Mouse (Mus musculus) brain, embryonic 14.5 days (tissue): ENCODE results near the gene Fam234a.

Experiments
- CTCF ChIP-seq: fragments of 200-500 bp; IDR thresholded peaks from 2 replicates; pipeline ENCODE4 v1.5.1; 2012; ENCODE audit warnings: inconsistent platforms, mild to moderate bottlenecking, moderate library complexity, borderline replicate concordance; ENCODE audit not compliant: insufficient read depth, insufficient read length; ENCODE audit errors: extremely low read depth
- POLR2A ChIP-seq: fragments of 200-500 bp; IDR thresholded peaks from 2 replicates; pipeline ENCODE4 v1.6.1; 2012; ENCODE audit warnings: mild to moderate bottlenecking, inconsistent platforms, borderline replicate concordance; ENCODE audit not compliant: poor library complexity, insufficient read depth, insufficient read length, severe bottlenecking; ENCODE audit errors: extremely low read depth

DNA sequence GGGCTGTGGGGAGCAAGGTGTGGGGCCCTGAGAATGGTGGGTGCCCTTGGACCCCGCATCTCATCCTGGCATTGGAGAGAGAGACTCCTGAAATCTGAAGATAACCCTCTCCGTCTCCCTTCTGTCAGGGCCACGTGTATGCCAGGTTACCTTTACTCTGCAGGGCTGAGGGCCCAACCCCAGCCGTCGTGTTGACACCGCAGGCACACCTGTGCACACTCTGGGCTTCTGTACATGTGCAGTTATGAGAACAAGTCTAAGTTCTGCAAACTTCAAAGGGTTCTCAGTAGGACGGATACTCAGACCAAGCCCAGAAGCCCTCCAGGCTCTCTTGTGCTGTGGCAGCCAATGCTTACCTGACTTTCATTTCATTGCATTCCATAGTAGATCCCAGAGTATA is 31.8 kb downstream of the Fam234a start:
- no peak for TF ChIP-seq POLR2A
- no peak for TF ChIP-seq CTCF
